Mouse (Mus musculus): ENCODE results near the gene Adap1. TPM values are rescaled to one million over a fixed set of nuclear protein-coding genes. Genes with fewer than 3 reads are reported as not detected.

The Adap1 gene
- total RNA-seq (2022) = 1 to 10 TPM; 2.5 to 7.0 (median 3.9) TPM

- no peak for DNase-seq
These were observed at the start of gene Adap1 for GRCm38 (mm10) chr5:139325395-139325966. Gene Adap1 (minus strand): TSS chr5:139325622.

GRCm38 (mm10) chr5:139374841-139375240 lies 49.4 kb upstream of the Adap1 start:
- DNase-seq = no peak

DNA sequence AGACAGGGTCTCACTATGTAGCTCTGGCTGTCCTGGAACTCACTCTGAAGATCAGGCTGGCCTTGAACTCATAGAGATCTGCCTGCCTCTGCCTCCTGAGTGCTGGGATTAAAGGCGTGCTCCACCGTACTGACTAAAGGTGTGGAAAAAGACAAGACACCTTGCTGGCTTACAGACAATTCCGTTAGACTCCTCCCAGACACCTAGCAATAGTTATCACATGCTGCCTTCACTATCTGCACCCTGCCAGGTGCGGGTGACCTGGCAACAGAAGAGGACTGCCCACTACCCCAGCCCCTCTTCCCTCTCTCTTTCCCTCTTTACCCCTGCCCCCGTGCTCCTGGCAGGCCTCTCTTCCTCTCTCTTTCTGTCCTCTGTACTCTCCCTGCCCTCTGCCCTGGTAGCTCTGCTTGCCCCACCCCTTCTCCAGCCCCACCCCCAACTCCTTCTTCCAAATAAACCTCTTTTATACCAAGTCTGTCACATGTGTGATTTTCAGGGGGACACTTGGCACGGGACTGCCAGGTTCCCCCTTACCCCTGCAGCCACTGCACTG lies 48.5 kb upstream of the Adap1 start:
- no peak for DNase-seq

- DNase-seq = no peak
These were observed 47.7 kb upstream of the Adap1 start for GRCm38 (mm10) chr5:139373126-139373525.

DNA sequence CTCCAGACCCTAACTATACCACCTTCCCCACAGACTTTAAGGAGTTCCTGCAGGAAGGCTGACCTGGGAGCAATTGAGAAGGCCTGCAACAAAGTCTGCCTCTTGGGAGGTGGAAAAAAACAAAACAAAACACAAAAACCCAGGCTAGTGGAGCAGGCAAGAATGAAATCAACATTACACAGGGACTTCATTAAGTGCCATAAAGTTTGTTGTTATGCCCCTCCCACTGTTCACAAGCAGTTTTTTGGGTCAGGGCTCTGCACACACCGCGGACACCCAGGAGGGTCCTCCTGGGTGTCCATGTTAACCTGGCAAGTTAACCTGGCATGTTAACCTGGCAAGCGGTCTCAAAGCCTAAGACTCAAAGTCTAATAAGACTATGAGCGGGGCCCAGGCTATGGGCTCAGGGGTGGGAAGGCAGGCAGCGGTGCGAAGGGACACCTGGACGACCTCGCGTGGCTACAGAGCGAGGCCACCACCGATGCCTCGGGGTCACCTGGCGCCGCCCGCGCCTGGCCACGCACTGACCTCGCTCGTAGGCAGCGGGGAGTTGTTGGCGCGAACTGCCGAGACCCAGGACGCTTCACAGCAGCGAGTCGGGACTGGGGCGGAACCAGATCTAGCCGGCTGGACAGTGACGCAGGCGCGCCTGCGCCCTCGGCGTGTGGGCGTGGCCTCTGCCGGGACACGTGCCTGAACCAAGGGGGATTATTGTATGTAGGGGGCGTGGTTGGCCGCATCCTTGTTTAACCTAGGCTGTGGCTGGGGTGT lies 46.4 kb upstream of the Adap1 start:
- DNase-seq = peak; percentile 91

GRCm38 (mm10) chr5:139371118-139371517 lies 45.7 kb upstream of the Adap1 start:
- no peak for DNase-seq

DNA sequence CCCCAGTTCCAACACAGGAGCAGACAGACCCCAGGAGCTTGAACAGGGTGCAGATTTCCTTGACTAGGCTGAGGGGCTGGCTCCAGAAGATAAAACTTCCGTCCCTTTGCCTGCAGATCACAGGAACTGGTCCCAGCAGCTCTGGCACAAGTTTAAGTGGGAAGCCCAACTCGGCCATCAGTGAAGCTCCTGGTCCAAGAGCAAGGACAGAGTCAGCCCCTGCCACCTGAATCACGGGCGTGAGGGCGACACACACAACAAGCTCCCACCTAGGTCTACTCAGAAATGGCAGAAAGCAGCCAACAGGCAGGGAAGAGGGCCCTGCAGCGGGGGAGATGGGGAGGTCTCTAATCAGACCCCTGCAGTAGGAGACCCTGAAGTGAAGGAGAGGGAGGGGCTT lies 44.9 kb upstream of the Adap1 start:
- no peak for DNase-seq

DNA sequence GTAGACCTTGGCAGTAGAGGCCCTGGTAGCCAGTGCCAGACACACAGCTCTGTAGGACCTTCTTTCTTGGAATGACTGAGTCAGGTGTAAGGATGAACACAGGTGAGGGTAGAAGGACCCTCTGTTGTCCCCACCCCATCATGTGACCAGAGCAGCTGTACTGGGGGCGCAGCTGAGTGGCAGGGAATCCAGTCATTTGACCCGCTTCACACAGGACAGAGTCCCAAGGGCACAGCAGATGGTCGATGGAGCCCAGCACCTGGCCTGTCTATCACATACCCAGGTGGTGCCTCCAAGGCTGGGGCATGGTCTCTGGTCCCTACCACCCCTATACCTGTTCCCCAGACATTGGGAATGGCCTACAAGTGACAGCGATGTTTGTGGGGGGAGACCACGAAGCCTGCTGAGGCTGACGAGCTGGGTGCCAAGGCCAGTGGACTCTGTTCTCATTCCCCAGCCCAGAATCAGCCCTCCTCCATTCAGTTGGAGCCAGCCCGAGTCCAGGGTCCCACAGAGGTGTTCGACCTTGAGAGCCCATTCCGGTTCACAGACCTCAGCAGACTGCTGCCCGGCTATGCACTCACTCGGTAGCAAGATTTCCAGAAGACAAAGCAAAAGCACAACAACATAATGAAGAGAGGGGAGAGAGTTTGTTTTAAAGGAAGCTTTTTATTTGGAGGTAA lies 43.4 kb upstream of the Adap1 start:
- DNase-seq = no peak

DNA sequence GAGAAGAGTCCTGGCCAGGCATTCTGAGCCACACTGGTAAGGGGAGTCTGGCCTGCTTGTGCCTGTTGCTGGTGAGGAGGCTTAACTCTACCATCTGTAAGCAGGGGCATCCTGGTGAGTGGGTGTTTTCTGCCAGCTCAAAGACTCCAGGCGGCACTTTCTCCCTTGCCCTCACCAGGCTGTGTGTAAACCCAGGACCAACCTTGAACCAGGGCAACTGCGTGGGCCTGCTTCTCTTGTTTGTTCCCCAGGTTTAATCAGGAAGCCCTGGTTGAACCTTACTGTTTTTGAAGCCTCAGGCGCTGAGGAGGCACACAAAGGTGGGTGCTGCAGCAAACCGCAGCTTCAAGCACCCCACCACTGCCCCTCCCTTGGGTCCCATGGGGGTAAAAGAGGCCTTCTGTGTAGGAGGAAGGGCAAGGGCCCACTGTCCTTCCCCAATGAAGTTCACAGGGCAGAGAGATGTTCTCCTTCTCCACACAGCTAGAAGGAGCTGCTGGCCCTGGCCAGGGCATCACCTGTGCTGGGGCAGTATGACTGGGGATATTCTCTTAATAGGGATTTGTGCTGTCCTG lies 42.5 kb upstream of the Adap1 start:
- no peak for DNase-seq

GRCm38 (mm10) chr5:139366484-139366883 lies 41.1 kb upstream of the Adap1 start:
- DNase-seq = no peak

- no peak for DNase-seq
These were observed 40.4 kb upstream of the Adap1 start for GRCm38 (mm10) chr5:139365827-139366226.

DNA sequence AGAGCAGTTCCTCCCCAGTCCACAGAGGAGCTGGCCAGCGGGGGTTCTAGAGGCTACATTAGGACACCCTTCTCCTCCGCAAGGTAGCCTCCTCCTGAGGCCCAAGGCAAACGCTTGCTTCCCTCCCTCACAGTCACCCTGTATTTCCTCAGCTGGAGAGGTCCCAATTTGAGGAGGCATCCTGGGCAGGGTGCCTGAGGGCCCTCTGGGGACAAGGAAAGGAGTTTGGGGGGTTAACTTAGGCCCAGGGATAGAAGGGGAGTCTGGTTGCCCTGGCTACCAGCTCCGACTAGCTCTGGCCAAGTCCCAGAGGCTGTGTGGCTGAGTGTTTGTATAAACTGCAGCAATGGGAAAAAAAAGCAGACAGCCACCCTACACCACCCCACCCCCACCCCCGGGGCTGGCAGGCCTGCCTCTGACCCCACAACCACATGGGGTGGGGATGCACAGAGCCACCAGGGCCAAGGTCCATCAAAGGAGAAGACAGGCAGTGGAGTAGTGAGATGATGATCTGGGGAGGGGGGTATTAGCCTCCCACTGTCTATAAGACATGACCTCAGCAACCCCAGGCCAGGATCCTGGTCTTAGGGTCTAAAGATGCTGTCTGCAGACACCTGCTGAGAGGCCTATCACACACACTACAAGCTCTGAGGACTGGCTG lies 39.6 kb upstream of the Adap1 start:
- DNase-seq = no peak

GRCm38 (mm10) chr5:139364260-139364910 lies 39.0 kb upstream of the Adap1 start:
- peak; percentile 71 for DNase-seq

DNA sequence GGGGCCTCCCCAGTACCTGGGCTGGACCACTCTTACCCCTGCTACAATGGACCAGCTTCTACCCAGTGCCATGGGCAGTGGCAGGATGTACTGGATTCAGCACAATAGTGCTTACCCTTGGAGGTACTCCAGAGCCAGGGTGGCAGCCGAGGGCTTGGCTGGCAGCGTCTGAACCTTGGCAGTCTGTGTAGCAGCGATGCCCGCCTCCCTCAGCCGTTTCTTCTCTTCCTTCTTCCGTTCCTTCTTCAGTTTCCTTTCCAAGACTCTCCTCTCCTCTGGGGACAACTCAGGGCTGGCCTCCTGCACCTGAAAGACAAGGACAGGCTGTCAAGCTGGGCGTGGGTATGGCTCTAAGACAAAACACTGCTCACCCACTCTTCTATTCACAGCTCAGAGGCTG lies 38.4 kb upstream of the Adap1 start:
- DNase-seq = no peak

- DNase-seq = no peak
These were observed 33.8 kb upstream of the Adap1 start for GRCm38 (mm10) chr5:139359244-139359643.

DNA sequence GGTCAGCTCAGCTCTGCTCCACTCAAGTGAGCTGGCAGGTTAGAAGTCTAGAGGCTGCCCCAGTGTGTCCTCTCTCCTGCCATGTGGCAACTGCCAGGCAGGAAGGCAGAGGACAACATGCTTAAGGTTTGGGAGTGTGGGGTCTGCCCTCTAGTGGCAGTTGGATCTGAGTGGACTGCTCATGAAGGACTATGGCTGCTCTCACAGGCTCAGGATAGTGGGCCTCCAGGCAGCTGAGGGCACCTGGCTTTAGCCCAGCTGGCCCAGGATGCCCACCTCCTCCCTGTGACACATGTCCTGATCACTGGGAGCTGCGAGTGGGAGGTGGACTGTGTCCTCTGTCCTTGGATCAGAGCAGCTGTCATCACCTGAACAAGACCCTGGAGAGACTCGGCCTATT lies 33.2 kb upstream of the Adap1 start:
- no peak for DNase-seq

- peak; percentile 59 for DNase-seq
These were observed 29.9 kb upstream of the Adap1 start for GRCm38 (mm10) chr5:139355235-139355772.

DNA sequence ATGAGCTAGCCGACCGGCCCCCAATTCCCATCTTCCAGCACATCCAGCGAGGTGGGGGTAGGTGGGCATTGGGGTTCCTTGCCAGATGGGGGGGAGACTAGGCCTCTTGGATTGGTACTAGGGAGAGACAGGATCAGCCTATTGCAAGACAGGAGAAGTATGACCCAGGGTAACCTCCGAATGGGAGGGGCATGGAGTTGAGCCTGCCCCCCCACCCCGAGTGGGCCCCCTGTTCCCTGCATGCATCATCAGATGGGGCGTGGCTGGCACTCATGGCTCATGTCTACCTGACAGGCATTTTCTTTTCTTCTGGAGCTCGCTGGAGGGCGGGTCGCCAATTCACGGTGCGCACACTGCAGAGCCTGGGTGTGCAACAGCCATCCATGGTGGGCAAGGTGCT lies 28.5 kb upstream of the Adap1 start:
- no peak for DNase-seq

DNA sequence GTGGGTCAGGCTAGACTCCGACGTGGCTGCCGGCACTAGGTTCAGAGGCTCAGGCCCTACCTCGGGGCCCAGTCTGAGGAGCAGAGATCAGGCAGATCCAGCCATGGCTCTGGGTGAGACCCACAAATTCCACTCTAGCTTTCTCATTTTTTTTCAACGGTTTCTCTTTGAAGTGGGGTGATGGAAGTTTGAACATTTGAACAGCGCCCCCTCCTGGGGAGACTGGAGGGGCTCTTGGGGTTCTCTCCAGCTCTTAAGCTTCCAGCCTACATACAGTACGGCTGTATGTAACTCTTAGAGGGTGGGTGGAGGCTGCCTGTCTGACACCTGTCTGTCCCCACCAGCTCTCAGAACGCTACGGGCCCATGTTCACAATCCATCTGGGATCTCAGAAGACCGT lies 28.1 kb upstream of the Adap1 start:
- no peak for DNase-seq

GRCm38 (mm10) chr5:139352317-139352716 lies 26.9 kb upstream of the Adap1 start, which contains the start of gene Cyp2w1:
Gene Cyp2w1 (plus strand): TSS chr5:139352617.
- no peak for DNase-seq

- DNase-seq = no peak
These were observed 26.2 kb upstream of the Adap1 start for GRCm38 (mm10) chr5:139351628-139352027.

GRCm38 (mm10) chr5:139351134-139351533 lies 25.7 kb upstream of the Adap1 start, which contains the start of gene Cox19:
Gene Cox19 (minus strand): TSS chr5:139351418.
- DNase-seq = no peak

Measured in adrenal gland, adult 8-10 months (tissue).